8 mouse cellular contexts compared by ENCODE assay signal in genomic region chr1:151346681-151347127, GRCm38 (mm10). TPM values are rescaled to one million over a fixed set of nuclear protein-coding genes. Genes with fewer than 3 reads are reported as not detected.
DNase-seq lines count a peak whose midpoint lies in the region; ATAC-seq lines count a peak whose summit lies in the region.

No protein-coding gene starts in this region.

- peak overlapping the region; percentile 81 for H3K4me3 ChIP-seq in embryonic facial prominence, embryonic 11.5 days (ENCODE audit: low read depth, low read length)
- peak overlapping the region; percentile 85 for H3K4me3 ChIP-seq in intestine, embryonic 16.5 days (ENCODE audit: low read length)
- H3K4me3 ChIP-seq in neural tube, embryonic 13.5 days: peak overlapping the region; percentile 85

- H3K27me3 ChIP-seq in embryonic facial prominence, embryonic 11.5 days (ENCODE audit: control insufficient read depth, insufficient read depth, low read length): no peaks in the 10 kb centered on the region
- no peaks in the 10 kb centered on the region for H3K27me3 ChIP-seq in intestine, embryonic 16.5 days (replicated peaks; ENCODE audit: control insufficient read depth, insufficient read depth, low read length)
- H3K27me3 ChIP-seq in neural tube, embryonic 13.5 days: no peaks in the 10 kb centered on the region

- H3K9me3 ChIP-seq in embryonic facial prominence, embryonic 11.5 days (replicated peaks; ENCODE audit: control insufficient read depth, low read length): no peaks in the 10 kb centered on the region
- H3K9me3 ChIP-seq in intestine, embryonic 16.5 days (ENCODE audit: control insufficient read depth, low read length): no peaks in the 10 kb centered on the region
- H3K9me3 ChIP-seq in neural tube, embryonic 13.5 days: no peaks in the 10 kb centered on the region

- H3K4me2 ChIP-seq in embryonic facial prominence, embryonic 11.5 days (ENCODE audit: low read depth, low read length): peak overlapping the region; percentile 60
- H3K4me2 ChIP-seq in intestine, embryonic 16.5 days (ENCODE audit: low read depth, low read length): peak overlapping the region; percentile 56
- H3K4me2 ChIP-seq in neural tube, embryonic 13.5 days: peak overlapping the region; percentile 73

- no peaks in the 10 kb centered on the region for H3K4me1 ChIP-seq in embryonic facial prominence, embryonic 11.5 days (ENCODE audit: control insufficient read depth, insufficient read depth, low read length)
- peaks cover 6% of the 10 kb centered on the region; the same call in 1 of the 2 replicates for H3K4me1 ChIP-seq in intestine, embryonic 16.5 days (ENCODE audit: control insufficient read depth, insufficient read depth, low read length)
- peaks cover 46% of the 10 kb centered on the region for H3K4me1 ChIP-seq in neural tube, embryonic 13.5 days (replicated peaks)

- H3K9ac ChIP-seq in embryonic facial prominence, embryonic 11.5 days (replicated peaks; ENCODE audit: low read length): no peak overlapping the region; the same call in 1 of the 2 replicates
- peak overlapping the region; percentile 49 for H3K9ac ChIP-seq in intestine, embryonic 16.5 days (ENCODE audit: low read depth, low read length)
- H3K9ac ChIP-seq in neural tube, embryonic 13.5 days: peak overlapping the region; percentile 49

- peak; percentile 47 for DNase-seq in lung, postnatal 36 days
- no peak for DNase-seq in lung, postnatal 25 days (ENCODE audit: low spot score)
- no peak for DNase-seq in embryonic facial prominence, embryonic 11.5 days (ENCODE audit: low spot score)
- DNase-seq in ovary, postnatal 14 days (ENCODE audit: low spot score): no peak
- no peak for DNase-seq in urinary bladder, postnatal 25 days (ENCODE audit: low spot score)
- DNase-seq in cerebellum, adult 8-10 months: no peak

- 50% methylated on average over 6 of the region's 6 CpGs for WGBS in embryonic facial prominence, embryonic 11.5 days
- WGBS in intestine, embryonic 16.5 days: 39% methylated on average over 6 of the region's 6 CpGs
- 69% methylated on average over 6 of the region's 6 CpGs for WGBS in neural tube, embryonic 13.5 days

- no peak for ATAC-seq in embryonic facial prominence, embryonic 11.5 days (replicated peaks; ENCODE audit: insufficient number of reproducible peaks, low FRiP score, low TSS enrichment, low read depth)
- no peak for ATAC-seq in intestine, embryonic 16.5 days
- no peak for ATAC-seq in neural tube, embryonic 13.5 days (ENCODE audit: low read depth)

- no peak overlapping the region for H3K27ac ChIP-seq in embryonic facial prominence, embryonic 11.5 days (replicated peaks; ENCODE audit: low read depth, low read length)
- peak overlapping the region; percentile 57 for H3K27ac ChIP-seq in intestine, embryonic 16.5 days (ENCODE audit: low read length)
- H3K27ac ChIP-seq in neural tube, embryonic 13.5 days (replicated peaks): no peak overlapping the region

- no peaks in the 10 kb centered on the region for H3K36me3 ChIP-seq in embryonic facial prominence, embryonic 11.5 days (replicated peaks; ENCODE audit: control insufficient read depth, insufficient read depth, low read depth, low read length)
- peaks cover 10% of the 10 kb centered on the region for H3K36me3 ChIP-seq in intestine, embryonic 16.5 days (ENCODE audit: control insufficient read depth, insufficient read depth, low read length)
- peaks cover 22% of the 10 kb centered on the region for H3K36me3 ChIP-seq in neural tube, embryonic 13.5 days

RNA-seq across cellular contexts. Expression of gene Ivns1abp, which starts 2.4 kb away (rescaled TPM):
- polyA plus RNA-seq in embryonic facial prominence, embryonic 11.5 days (2014; fragmentation: Nextera tagmentation; extraction: Ambion mirVana): 432 and 470 TPM in 2 replicates
- 331 and 345 TPM in 2 replicates for polyA plus RNA-seq in intestine, embryonic 16.5 days (2015; fragmentation: Nextera tagmentation; extraction: Ambion mirVana)
- 248 and 284 TPM in 2 replicates for polyA plus RNA-seq in neural tube, embryonic 13.5 days (2015; fragmentation: Nextera tagmentation; extraction: Ambion mirVana)
